Mouse (Mus musculus) heart, postnatal 14 days (tissue): ENCODE measurements at regions not wholly inside any gene's neighbourhood (a gene's known extent, or its start where the extent isn't known, plus 50 kb on each side); places are given as distances from the start of the nearest gene placed in this dataset.

Experiments
- DNase-seq, 2 experiments: peaks; one replicate each; pipeline ENCODE4 v3.0.0; 2021 to 2022
- intact Hi-C: fragments of 180-260 bp; cut with DNase I; formaldehyde crosslinking; loops from one replicate; pipeline ENCODE4 v1.15.1; 2025

DNA sequence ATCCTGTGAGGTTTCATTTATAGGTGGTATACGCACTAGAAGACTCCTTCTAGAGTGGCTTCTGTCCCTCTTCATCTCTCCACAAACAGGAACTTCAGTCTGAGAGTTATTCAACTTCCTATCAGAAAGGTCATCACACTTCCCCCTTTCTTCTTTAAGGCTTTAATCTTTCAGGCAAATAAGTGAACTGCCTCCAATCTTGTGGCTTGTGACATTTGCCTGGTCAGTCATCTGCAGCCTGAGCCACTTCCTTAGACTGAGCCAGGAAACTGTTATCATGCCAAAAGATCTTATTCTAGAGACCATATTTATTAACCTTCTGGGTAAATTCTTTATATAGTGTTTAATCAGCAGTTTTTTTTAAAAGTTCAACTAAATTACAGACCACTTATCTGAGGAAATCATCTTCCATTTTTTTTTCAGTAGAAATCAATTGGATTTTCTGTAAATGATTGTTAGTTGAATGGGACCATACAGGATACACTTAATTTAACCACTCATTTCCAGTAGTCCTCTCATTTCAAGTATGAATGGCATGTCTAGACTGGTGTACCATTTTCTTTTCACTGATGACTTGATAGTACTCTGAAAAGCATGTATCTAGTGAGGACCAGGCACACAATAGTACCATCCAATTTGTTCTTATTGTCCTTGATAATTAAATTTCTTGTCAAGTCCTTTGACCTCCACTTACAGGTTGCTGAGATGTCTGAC is 234.4 kb downstream of the Rprm start:
- no peak for DNase-seq

More for the DNA sequence above, 234.4 kb downstream of the Rprm start:
- intact Hi-C loops, result no loop called here
